Mouse (Mus musculus): ENCODE measurements around the gene Gm29609. TPM values are rescaled to one million over a fixed set of nuclear protein-coding genes. Genes with fewer than 3 reads are reported as not detected.

Gm29609 gene
- polyA plus RNA-seq, 1 experiment = 3.9 TPM

- no peak within 1 kb of the TSS for H3K4me3 ChIP-seq (replicated peaks; ENCODE audit: insufficient read depth, low read depth, low read length)
- H3K4me1 ChIP-seq (ENCODE audit: control insufficient read depth, insufficient read depth, low read length) = no peaks in the 10 kb centered on the region
- no peak for TF ChIP-seq CTCF (IDR thresholded peaks at IDR 0.05; ENCODE audit: borderline replicate concordance, insufficient read depth, low read depth, low read length)
- TF ChIP-seq POLR2A (IDR thresholded peaks at IDR 0.05; ENCODE audit: borderline replicate concordance, insufficient read depth, low read length) = no peak
- no peaks in the 10 kb centered on the region for H3K27me3 ChIP-seq (ENCODE audit: control insufficient read depth, insufficient read depth, low read length)
- no peak within 1 kb of the TSS for H3K27ac ChIP-seq (ENCODE audit: insufficient read depth, low read length)
- DNase-seq = no peak
- WGBS = 88% methylated on average over 9 of the region's 9 CpGs
Measured at GRCm38 (mm10) chr5:31105814-31106335, 73.8 kb downstream of the Gm29609 start, which contains the start of gene Dnajc5g. Dnajc5g (plus strand) TSS chr5:31106285.

GRCm38 (mm10) chr5:31095711-31096480, 83.8 kb downstream of the Gm29609 start:
- no peak overlapping the region for H3K4me3 ChIP-seq (replicated peaks; ENCODE audit: insufficient read depth, low read depth, low read length)
- no peak overlapping the region for H3K27ac ChIP-seq (ENCODE audit: insufficient read depth, low read length)
- 30% methylated on average over 11 of the region's 11 CpGs for WGBS
- DNase-seq = no peak
- peaks cover 6% of the 10 kb centered on the region; the same call in 1 of the 2 replicates for H3K27me3 ChIP-seq (ENCODE audit: control insufficient read depth, insufficient read depth, low read length)
- peaks cover 4% of the 10 kb centered on the region; the same call in 1 of the 2 replicates for H3K4me1 ChIP-seq (ENCODE audit: control insufficient read depth, insufficient read depth, low read length)
- TF ChIP-seq POLR2A (IDR thresholded peaks at IDR 0.05; ENCODE audit: borderline replicate concordance, insufficient read depth, low read length) (no peak), CTCF (IDR thresholded peaks at IDR 0.05; ENCODE audit: borderline replicate concordance, insufficient read depth, low read depth, low read length) (no peak)

GRCm38 (mm10) chr5:31094799-31095691, 84.7 kb downstream of the Gm29609 start:
- WGBS = under 1% methylated on average over 59 of the region's 59 CpGs
- H3K4me3 ChIP-seq (replicated peaks; ENCODE audit: insufficient read depth, low read depth, low read length) = no peak overlapping the region
- peaks cover 4% of the 10 kb centered on the region; the same call in 1 of the 2 replicates for H3K4me1 ChIP-seq (ENCODE audit: control insufficient read depth, insufficient read depth, low read length)
- no peak overlapping the region for H3K27ac ChIP-seq (ENCODE audit: insufficient read depth, low read length)
- DNase-seq = no peak
- TF ChIP-seq POLR2A (IDR thresholded peaks at IDR 0.05; ENCODE audit: borderline replicate concordance, insufficient read depth, low read length) (no peak), CTCF (IDR thresholded peaks at IDR 0.05; ENCODE audit: borderline replicate concordance, insufficient read depth, low read depth, low read length) (no peak)
- H3K27me3 ChIP-seq (ENCODE audit: control insufficient read depth, insufficient read depth, low read length) = peaks cover 6% of the 10 kb centered on the region; the same call in 1 of the 2 replicates

Other genes with a start within 250 kb of the Gm29609 start
- 16.7 and 18.5 TPM in 2 replicates for gene Cgref1, start 234.3 kb downstream of the Gm29609 start, polyA plus RNA-seq (2012; rRNA removed)
- 228 and 241 TPM in 2 replicates for gene Preb, start 219.6 kb downstream of the Gm29609 start, polyA plus RNA-seq (2012; rRNA removed)
- gene Tcf23, start 211.2 kb downstream of the Gm29609 start, polyA plus RNA-seq (2012; rRNA removed) = 0.28 and 0.29 TPM in 2 replicates
- 170 and 175 TPM in 2 replicates for gene Atraid, start 131.6 kb downstream of the Gm29609 start, polyA plus RNA-seq (2012; rRNA removed)
- 45.1 and 49.6 TPM in 2 replicates for gene Slc5a6, start 131.0 kb downstream of the Gm29609 start, polyA plus RNA-seq (2012; rRNA removed)
- 21.7 and 23.4 TPM in 2 replicates for gene Cad, start 125.1 kb downstream of the Gm29609 start, polyA plus RNA-seq (2012; rRNA removed)
- not detected in 2 replicates for gene Dnajc5g, start 73.6 kb downstream of the Gm29609 start, polyA plus RNA-seq (2012; rRNA removed)
- 19.7 and 23.5 TPM in 2 replicates for gene Slc30a3, start 71.7 kb downstream of the Gm29609 start, polyA plus RNA-seq (2012; rRNA removed)
- gene Trim54, start 63.2 kb downstream of the Gm29609 start, polyA plus RNA-seq (2012; rRNA removed) = not detected in 2 replicates
- 1.2 TPM in 1 of 2 replicates, not detected in the other for gene Ucn, start 41.1 kb downstream of the Gm29609 start, polyA plus RNA-seq (2012; rRNA removed)
- 91.1 and 91.7 TPM in 2 replicates for gene Mpv17, start 25.7 kb downstream of the Gm29609 start, polyA plus RNA-seq (2012; rRNA removed)
- 94.6 and 100 TPM in 2 replicates for gene Gtf3c2, start 233 bp upstream of the Gm29609 start, polyA plus RNA-seq (2012; rRNA removed)
- gene Snx17, start 13.3 kb upstream of the Gm29609 start, polyA plus RNA-seq (2012; rRNA removed) = 124 and 125 TPM in 2 replicates
- 87.1 and 93.7 TPM in 2 replicates for gene Eif2b4, start 13.5 kb upstream of the Gm29609 start, polyA plus RNA-seq (2012; rRNA removed)
- gene Zfp513, start 22.4 kb upstream of the Gm29609 start, polyA plus RNA-seq (2012; rRNA removed) = 44.5 and 45.4 TPM in 2 replicates
- 83.9 and 84.1 TPM in 2 replicates for gene Ppm1g, start 40.8 kb upstream of the Gm29609 start, polyA plus RNA-seq (2012; rRNA removed)
- 143 and 148 TPM in 2 replicates for gene Nrbp1, start 61.0 kb upstream of the Gm29609 start, polyA plus RNA-seq (2012; rRNA removed)
- 0.48 TPM in 1 of 2 replicates, not detected in the other for gene Gm9970, start 61.3 kb upstream of the Gm29609 start, polyA plus RNA-seq (2012; rRNA removed)
- 4.3 and 5.2 TPM in 2 replicates for gene Krtcap3, start 71.8 kb upstream of the Gm29609 start, polyA plus RNA-seq (2012; rRNA removed)
- gene Ift172, start 111.2 kb upstream of the Gm29609 start, polyA plus RNA-seq (2012; rRNA removed) = 69.3 and 75.3 TPM in 2 replicates
- gene Fndc4, start 116.2 kb upstream of the Gm29609 start, polyA plus RNA-seq (2012; rRNA removed) = 184 and 190 TPM in 2 replicates
- 1.2 and 1.4 TPM in 2 replicates for gene Gckr, start 117.5 kb upstream of the Gm29609 start, polyA plus RNA-seq (2012; rRNA removed)

Data from cerebellum, adult 2 months (tissue).